Mouse (Mus musculus): Measurements from ENCODE around the gene Dgat2.

Dgat2 gene

DNA sequence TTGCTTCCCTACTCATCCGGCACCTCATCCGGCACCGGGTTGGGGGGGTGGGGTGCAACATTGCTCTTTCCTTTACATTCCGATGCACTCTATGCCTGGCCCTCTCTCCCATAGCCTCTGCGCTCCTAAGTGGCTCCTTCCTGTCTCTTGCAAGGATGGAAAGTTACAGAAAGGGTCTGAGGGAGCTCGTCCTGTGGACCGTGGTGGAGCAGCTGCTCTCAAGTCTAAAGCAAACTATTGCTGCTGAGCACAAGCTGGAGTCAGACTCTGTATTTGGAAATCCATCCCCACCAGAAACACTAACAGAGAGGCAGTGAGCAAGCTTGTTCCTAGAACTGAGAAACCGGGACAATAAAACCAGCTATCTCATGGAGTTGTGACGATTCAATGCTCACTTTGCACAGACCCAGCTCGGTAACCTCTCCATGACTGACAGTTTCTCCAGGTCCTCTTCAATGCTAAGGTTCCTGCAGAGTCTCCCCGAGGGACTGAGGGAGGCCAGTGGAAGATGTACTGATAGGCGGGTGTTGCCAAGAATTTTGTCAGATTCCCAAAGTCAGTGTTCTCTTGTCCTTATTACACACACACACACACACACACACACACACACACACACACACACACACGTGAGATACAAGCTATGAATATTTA, 42.6 kb downstream of the Dgat2 start:
- DNase-seq (ENCODE audit: low spot score in 2 of 2): peak in 1 of 2 experiments; percentile 27

GRCm38 (mm10) chr7:99137541-99137940, 45.0 kb downstream of the Dgat2 start:
- no peak for DNase-seq (ENCODE audit: low spot score in 2 of 2)

- DNase-seq (ENCODE audit: low spot score in 2 of 2): no peak
Measured at GRCm38 (mm10) chr7:99136789-99137188, 45.7 kb downstream of the Dgat2 start.

DNA sequence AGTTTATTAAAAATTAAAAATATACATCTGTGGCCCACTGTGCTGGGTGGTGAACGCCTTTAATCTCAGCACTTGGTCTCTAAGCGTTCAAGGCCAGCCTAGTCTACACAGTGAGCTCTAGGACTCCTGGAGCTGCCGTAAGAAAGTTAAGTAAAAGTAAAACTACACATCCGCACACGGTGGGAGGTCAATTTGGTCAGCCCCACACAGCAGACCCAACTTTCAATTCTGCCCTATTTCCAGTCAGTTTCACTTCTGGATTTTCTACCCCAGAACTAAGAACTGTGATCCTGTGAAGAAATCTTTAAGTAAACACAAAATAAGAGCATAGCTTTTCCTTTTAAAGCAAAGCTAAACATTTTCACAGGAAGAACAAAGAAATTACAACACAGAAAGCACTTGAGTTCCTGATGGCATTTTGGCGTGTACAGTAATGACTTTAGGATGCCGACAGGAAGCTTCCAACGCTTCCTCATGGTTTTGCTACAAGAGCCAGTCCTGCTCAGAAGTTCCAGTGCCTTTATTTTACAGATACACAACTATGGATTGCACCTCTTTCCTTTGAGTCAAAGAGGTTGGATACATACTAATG, 48.6 kb downstream of the Dgat2 start:
- DNase-seq (ENCODE audit: low spot score in 2 of 2): no peak

GRCm38 (mm10) chr7:99132597-99132996, 49.9 kb downstream of the Dgat2 start:
- DNase-seq (ENCODE audit: low spot score in 2 of 2): no peak

- no peak for DNase-seq (ENCODE audit: low spot score in 2 of 2)
Measured at GRCm38 (mm10) chr7:99131819-99132353, 50.6 kb downstream of the Dgat2 start.

GRCm38 (mm10) chr7:99128965-99129364, 53.6 kb downstream of the Dgat2 start:
- DNase-seq (ENCODE audit: low spot score in 2 of 2): no peak

DNA sequence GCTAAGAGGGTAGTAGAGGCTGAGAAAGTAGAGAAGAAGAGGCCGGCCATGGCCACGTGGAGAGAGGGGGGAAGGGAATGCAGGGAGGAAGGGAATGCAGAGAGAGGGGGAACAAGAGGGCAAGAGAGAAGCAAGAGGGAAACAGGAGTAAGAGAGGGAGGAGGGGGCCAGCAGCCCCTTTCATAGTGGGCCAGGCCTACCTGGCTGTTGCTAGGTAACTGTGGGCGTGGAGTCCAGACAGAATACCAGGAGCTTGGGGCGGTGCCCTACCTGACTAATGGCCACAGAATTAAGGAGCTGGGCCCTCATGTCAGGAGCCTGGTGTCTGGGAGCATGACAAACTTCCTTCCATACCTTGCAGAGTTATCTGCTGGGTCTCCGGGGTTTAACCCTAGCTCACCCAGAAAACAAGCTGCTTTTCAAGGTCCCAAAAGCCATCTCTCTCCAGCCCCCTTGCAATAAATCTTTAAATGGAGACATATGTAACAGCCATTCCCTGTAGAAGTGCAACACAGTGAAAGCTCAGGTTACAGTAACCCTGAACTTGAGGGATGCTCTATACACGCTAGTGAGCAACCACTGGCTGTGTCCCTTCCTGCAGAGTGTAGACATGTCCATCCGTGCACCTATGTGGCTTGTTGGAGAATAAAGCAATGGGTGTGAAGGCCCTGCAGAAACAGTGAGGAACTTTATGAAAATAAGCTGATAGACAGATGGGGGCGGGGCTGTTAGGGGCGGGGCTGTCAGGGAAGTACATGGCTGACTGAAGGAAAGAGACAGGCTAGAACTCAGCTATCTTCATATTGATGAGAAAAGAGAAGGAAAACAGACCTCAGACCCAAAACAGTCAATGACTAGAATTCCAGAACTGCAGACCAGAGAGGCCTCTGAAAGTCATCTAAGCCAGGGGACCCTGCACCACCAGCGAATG, 54.2 kb downstream of the Dgat2 start:
- no peak for DNase-seq (ENCODE audit: low spot score in 2 of 2)

- DNase-seq (ENCODE audit: low spot score in 2 of 2): no peak
Measured at GRCm38 (mm10) chr7:99126057-99126456, 56.5 kb downstream of the Dgat2 start.

DNA sequence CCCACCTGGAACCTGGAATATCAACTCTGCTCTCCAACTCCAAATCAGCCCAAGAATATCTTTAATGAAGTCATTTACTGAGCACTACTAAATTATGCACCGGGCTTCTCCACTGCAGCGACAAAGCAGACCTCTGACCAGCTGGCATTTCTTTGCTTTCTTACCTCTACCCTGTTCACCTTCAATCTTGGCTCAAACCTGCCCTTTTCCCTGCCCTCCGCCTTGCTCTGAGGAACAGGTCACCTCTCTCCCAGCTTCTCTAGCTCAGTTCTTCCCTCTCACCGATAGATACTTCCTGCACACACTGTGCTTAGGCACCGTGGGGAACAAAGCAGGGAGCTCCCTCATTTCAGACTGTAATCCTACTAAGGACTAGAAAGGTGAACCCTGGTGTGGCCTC, 59.9 kb downstream of the Dgat2 start:
- DNase-seq (ENCODE audit: low spot score in 2 of 2): no peak

GRCm38 (mm10) chr7:99120865-99121521, 61.5 kb downstream of the Dgat2 start:
- no peak for DNase-seq (ENCODE audit: low spot score in 2 of 2)

DNA sequence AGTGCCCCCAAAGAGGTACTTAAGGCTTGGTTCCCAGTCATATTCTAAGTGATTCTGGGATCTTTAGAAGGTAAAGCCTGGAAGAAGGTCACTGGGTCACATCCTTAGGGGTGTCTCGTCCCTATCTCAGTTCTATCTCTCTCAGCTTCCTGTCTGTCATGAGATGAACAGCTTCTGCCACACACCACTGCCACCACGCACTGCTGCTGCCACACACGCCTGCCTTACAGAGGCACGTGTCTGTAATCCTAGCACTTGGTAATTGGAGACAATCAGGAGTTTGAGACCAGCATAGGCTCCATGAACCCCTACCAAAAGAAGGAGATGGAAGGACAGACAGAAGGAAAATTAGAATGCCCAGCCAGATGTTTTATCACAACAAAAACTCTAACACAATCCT, 62.4 kb downstream of the Dgat2 start:
- no peak for DNase-seq (ENCODE audit: low spot score in 2 of 2)

- DNase-seq (ENCODE audit: low spot score in 2 of 2): no peak
Measured at GRCm38 (mm10) chr7:99116781-99117180, 65.7 kb downstream of the Dgat2 start.

- DNase-seq (ENCODE audit: low spot score in 2 of 2): no peak
Measured at GRCm38 (mm10) chr7:99114006-99114726, 68.4 kb downstream of the Dgat2 start.

GRCm38 (mm10) chr7:99107566-99107965, 75.0 kb downstream of the Dgat2 start:
- no peak for DNase-seq (ENCODE audit: low spot score in 2 of 2)

DNA sequence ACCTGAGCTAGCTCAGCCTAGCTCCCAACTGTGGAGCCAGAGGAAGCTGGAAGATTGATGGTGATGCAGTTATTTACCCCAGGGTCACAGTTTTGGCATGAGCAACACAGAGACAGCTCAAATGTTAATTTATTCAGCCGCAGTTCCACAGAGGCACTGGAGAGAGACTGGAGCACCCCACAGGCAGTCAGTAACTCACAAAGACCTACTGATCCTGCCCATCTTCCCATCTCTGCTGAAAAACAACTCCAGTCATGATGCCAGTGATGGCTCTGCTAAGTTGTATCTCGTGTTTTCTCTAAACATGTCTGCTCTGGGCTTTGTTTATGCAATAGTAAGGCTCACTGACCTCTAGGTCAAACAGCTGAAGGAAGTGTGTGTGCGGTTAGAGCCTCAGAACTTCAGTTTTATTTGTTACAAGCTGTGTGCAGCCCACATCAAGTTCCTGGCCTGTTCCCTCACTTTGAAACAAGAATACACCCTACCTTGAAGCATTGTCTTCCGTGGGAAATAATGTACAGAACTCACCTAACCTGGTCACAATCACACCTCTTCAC, 75.7 kb downstream of the Dgat2 start:
- no peak for DNase-seq (ENCODE audit: low spot score in 2 of 2)
